Mouse (Mus musculus): ENCODE measurements around the gene Oit3. TPM values are rescaled to one million over a fixed set of nuclear protein-coding genes. Genes with fewer than 3 reads are reported as not detected.

The Oit3 gene
- polyA plus RNA-seq, 1 experiment from 2014 or later: 2.3 TPM

DNA sequence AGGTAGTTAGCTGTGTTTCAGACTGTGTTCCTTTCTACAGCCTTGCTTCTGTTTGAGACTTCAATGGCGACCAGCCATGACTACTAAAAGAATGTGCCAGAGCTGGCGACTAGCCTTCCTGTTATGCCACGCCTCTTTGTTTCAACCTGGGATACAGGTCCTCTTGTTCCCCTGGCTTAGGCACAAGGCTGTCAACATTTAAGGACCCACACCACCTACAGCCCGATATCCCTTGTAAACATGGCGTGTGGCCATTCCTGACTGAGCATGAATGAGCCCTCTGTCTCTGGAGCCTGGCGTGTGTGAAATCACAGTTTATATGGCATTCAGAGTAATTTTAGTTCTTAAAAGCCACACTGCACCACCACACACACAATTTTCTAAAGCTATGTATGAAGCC lies 20.7 kb upstream of the Oit3 start:
- H3K4me2 ChIP-seq (ENCODE audit: low read depth, low read length): no peak overlapping the region
- no peak for ATAC-seq
- H3K9me3 ChIP-seq (ENCODE audit: control insufficient read depth, low read length): no peaks in the 10 kb centered on the region
- no peak overlapping the region for H3K4me3 ChIP-seq (ENCODE audit: low read length)
- H3K27ac ChIP-seq (ENCODE audit: low read length): no peak overlapping the region
- no peak overlapping the region for H3K9ac ChIP-seq (ENCODE audit: low read depth, low read length)
- no peaks in the 10 kb centered on the region; the same call in 1 of the 2 replicates for H3K36me3 ChIP-seq (ENCODE audit: control insufficient read depth, insufficient read depth, low read length)
- H3K27me3 ChIP-seq (replicated peaks; ENCODE audit: control insufficient read depth, insufficient read depth, low read length): no peaks in the 10 kb centered on the region
- no peaks in the 10 kb centered on the region for H3K4me1 ChIP-seq (ENCODE audit: control insufficient read depth, insufficient read depth, low read length)
- 81% methylated on average over 6 of the region's 6 CpGs for WGBS

DNA sequence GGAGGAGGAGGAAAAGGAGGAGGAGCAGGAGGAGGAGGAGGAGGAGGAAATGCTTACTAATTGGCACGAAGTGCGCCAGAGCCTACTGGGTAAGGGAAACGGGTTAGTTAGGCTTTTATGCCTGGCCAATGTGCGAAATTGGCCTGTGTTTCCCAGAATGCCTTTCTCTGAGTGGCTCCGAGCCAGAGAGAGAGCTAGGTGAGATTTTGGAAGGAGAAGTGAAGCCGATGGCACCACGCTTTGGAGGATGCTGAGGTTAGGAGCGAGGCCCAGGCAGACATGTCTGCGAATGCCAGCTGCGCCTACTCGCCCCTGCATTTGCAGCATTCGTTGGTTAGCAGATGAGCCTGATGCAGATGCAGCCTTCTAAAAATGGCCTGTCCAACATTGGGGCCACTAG lies 18.2 kb upstream of the Oit3 start:
- no peak overlapping the region for H3K27ac ChIP-seq (ENCODE audit: low read length)
- no peak overlapping the region for H3K4me2 ChIP-seq (ENCODE audit: low read depth, low read length)
- H3K4me3 ChIP-seq (ENCODE audit: low read length): no peak overlapping the region
- H3K9me3 ChIP-seq (ENCODE audit: control insufficient read depth, low read length): no peaks in the 10 kb centered on the region
- 0 out of 2 replicates have a peak, but pooled peaks cover 2% of the 10 kb centered on the region for H3K36me3 ChIP-seq (ENCODE audit: control insufficient read depth, insufficient read depth, low read length)
- ATAC-seq: no peak
- no peak overlapping the region for H3K9ac ChIP-seq (ENCODE audit: low read depth, low read length)
- no peaks in the 10 kb centered on the region for H3K27me3 ChIP-seq (replicated peaks; ENCODE audit: control insufficient read depth, insufficient read depth, low read length)
- no peaks in the 10 kb centered on the region for H3K4me1 ChIP-seq (ENCODE audit: control insufficient read depth, insufficient read depth, low read length)
- WGBS: 93% methylated on average over 12 of the region's 12 CpGs

DNA sequence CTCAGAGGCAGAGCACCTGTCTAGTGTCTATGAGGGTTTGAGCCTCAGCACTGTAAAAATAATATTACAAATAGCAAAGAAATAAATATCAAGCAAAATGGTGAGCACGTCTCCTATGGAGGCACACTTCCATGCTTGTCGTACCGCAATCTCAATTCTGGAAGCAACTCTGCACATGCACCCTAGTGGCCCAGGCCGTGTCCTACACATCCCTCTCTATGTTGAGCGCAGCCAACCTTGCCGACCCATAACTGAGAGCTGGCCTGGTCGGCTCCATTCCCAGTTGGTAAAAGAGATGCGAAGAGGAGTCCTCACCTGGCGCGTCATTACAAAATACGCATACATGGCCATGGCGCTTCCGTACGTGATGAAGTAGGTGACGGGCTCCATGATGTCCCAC lies 13.1 kb upstream of the Oit3 start:
- no peak overlapping the region for H3K27ac ChIP-seq (ENCODE audit: low read length)
- no peak overlapping the region for H3K9ac ChIP-seq (ENCODE audit: low read depth, low read length)
- H3K4me2 ChIP-seq (ENCODE audit: low read depth, low read length): no peak overlapping the region
- no peaks in the 10 kb centered on the region for H3K4me1 ChIP-seq (ENCODE audit: control insufficient read depth, insufficient read depth, low read length)
- ATAC-seq: no peak
- H3K27me3 ChIP-seq (replicated peaks; ENCODE audit: control insufficient read depth, insufficient read depth, low read length): no peaks in the 10 kb centered on the region
- no peak overlapping the region for H3K4me3 ChIP-seq (ENCODE audit: low read length)
- no peaks in the 10 kb centered on the region for H3K9me3 ChIP-seq (ENCODE audit: control insufficient read depth, low read length)
- 95% methylated on average over 15 of the region's 15 CpGs for WGBS
- H3K36me3 ChIP-seq (ENCODE audit: control insufficient read depth, insufficient read depth, low read length): peaks cover 9% of the 10 kb centered on the region

DNA sequence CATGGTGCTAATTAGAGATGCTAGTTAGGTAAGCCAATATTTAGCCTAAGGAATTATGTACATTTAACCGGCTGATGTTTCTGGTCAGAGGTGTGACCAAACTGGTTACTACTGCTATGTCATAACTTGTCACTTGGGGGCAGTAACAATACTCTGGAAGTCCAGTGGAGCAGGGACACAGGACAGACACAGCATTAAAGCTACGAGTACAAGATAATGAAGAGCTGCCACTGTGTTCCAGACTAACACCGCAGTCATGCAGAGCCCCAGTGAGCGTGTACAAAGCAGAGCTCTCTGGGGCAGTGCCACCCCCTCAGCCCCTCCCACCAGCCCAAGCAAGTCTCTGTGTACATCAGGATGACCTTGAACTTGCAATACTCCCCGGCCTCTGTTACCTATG lies 10.3 kb upstream of the Oit3 start:
- no peaks in the 10 kb centered on the region for H3K9me3 ChIP-seq (ENCODE audit: control insufficient read depth, low read length)
- no peaks in the 10 kb centered on the region for H3K27me3 ChIP-seq (replicated peaks; ENCODE audit: control insufficient read depth, insufficient read depth, low read length)
- H3K4me1 ChIP-seq (ENCODE audit: control insufficient read depth, insufficient read depth, low read length): no peaks in the 10 kb centered on the region
- ATAC-seq: peak; percentile 55; the same call in 1 of the 2 replicates
- peaks cover 15% of the 10 kb centered on the region for H3K36me3 ChIP-seq (ENCODE audit: control insufficient read depth, insufficient read depth, low read length)
- H3K27ac ChIP-seq (ENCODE audit: low read length): no peak overlapping the region
- H3K4me3 ChIP-seq (ENCODE audit: low read length): no peak overlapping the region
- H3K9ac ChIP-seq (ENCODE audit: low read depth, low read length): no peak overlapping the region
- 43% methylated on average over 5 of the region's 5 CpGs for WGBS
- no peak overlapping the region for H3K4me2 ChIP-seq (ENCODE audit: low read depth, low read length)

DNA sequence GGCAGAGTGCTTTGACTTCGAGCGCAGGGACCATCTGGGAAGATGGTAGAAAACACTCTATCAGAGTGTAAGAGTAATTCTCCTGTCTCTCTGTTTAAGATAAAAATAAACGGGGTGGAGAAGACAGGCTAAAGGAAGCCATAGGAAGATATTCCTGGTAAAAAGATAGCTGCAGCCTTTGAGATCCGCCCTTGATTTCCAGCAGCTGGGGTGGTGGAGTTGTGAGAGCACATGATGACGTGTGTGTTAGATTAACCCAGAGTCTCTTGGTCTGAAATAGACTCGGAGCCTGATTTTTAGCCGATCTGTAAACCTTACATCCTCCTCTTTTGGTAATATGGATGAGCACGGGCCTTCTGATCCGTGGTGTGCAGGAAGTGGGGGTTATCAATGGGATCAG lies 6.0 kb upstream of the Oit3 start:
- H3K36me3 ChIP-seq (ENCODE audit: control insufficient read depth, insufficient read depth, low read length): peaks cover 11% of the 10 kb centered on the region; the same call in 1 of the 2 replicates
- ATAC-seq: no peak
- H3K4me3 ChIP-seq (ENCODE audit: low read length): no peak overlapping the region
- H3K9me3 ChIP-seq (ENCODE audit: control insufficient read depth, low read length): no peaks in the 10 kb centered on the region
- H3K27ac ChIP-seq (ENCODE audit: low read length): no peak overlapping the region
- no peak overlapping the region for H3K9ac ChIP-seq (ENCODE audit: low read depth, low read length)
- WGBS: 65% methylated on average over 9 of the region's 9 CpGs
- no peaks in the 10 kb centered on the region for H3K27me3 ChIP-seq (replicated peaks; ENCODE audit: control insufficient read depth, insufficient read depth, low read length)
- H3K4me1 ChIP-seq (ENCODE audit: control insufficient read depth, insufficient read depth, low read length): peaks cover 5% of the 10 kb centered on the region; the same call in 1 of the 2 replicates
- H3K4me2 ChIP-seq (ENCODE audit: low read depth, low read length): no peak overlapping the region

DNA sequence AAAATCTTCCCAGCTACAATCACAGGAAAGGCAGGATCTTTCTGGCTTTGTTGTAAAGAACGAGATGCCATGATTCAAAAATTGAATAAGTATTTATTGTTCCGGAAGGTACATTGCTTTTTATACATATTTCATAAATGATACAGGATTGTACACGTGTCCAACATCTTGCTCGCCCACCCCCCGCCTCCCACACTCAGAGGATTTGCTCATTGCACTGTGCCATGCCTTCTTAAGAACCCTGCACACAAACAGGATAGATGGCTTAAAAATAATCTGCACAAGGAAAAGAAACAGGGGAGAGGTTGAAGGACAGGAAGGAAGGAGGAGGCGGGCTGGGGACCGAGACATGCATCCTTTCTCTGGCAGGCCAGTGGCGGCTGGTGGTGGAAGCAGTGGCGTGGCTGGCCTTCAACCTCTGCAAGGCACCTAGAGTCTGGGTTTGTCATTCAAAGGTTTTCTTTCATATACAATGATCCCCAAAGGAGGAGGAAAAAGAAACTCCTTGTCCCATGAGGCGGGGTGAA lies 5.4 kb upstream of the Oit3 start:
- Histone ChIP-seq H3K27ac (ENCODE audit: low read length) (no peak overlapping the region), H3K4me1 (ENCODE audit: control insufficient read depth, insufficient read depth, low read length) (peaks cover 5% of the 10 kb centered on the region; the same call in 1 of the 2 replicates), H3K36me3 (ENCODE audit: control insufficient read depth, insufficient read depth, low read length) (peaks cover 11% of the 10 kb centered on the region; the same call in 1 of the 2 replicates), H3K27me3 (replicated peaks; ENCODE audit: control insufficient read depth, insufficient read depth, low read length) (no peaks in the 10 kb centered on the region), H3K9ac (ENCODE audit: low read depth, low read length) (no peak overlapping the region), H3K9me3 (ENCODE audit: control insufficient read depth, low read length) (no peaks in the 10 kb centered on the region), H3K4me2 (ENCODE audit: low read depth, low read length) (no peak overlapping the region), H3K4me3 (ENCODE audit: low read length) (no peak overlapping the region)
- 80% methylated on average over 10 of the region's 10 CpGs for WGBS
- no peak for ATAC-seq

DNA sequence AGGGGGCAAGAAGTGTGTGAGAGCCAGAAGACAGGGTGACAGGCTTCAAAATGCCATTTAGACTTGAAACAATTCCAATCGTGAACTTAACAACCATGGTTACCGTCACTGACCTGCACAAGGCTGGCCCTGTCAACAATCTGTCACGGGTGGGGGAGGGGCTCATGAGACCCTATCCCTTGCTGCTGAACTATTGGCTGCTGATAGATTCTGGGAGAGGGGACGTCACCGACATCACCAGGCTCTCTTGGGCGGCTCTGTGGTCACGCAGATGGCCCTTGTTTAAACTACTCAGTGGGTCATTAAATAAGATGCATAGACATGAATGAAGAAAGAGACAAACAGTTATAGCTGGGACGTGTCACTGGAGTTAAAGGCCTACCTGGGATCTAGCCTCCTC lies 3.1 kb upstream of the Oit3 start:
- Histone ChIP-seq H3K4me1 (ENCODE audit: control insufficient read depth, insufficient read depth, low read length) (peaks cover 5% of the 10 kb centered on the region; the same call in 1 of the 2 replicates), H3K4me3 (ENCODE audit: low read length) (no peak overlapping the region), H3K27me3 (replicated peaks; ENCODE audit: control insufficient read depth, insufficient read depth, low read length) (no peaks in the 10 kb centered on the region), H3K9ac (ENCODE audit: low read depth, low read length) (no peak overlapping the region), H3K36me3 (ENCODE audit: control insufficient read depth, insufficient read depth, low read length) (peaks cover 6% of the 10 kb centered on the region; the same call in 1 of the 2 replicates), H3K27ac (ENCODE audit: low read length) (no peak overlapping the region), H3K4me2 (ENCODE audit: low read depth, low read length) (no peak overlapping the region), H3K9me3 (ENCODE audit: control insufficient read depth, low read length) (no peaks in the 10 kb centered on the region)
- no peak for ATAC-seq
- 40% methylated on average over 8 of the region's 8 CpGs for WGBS

DNA sequence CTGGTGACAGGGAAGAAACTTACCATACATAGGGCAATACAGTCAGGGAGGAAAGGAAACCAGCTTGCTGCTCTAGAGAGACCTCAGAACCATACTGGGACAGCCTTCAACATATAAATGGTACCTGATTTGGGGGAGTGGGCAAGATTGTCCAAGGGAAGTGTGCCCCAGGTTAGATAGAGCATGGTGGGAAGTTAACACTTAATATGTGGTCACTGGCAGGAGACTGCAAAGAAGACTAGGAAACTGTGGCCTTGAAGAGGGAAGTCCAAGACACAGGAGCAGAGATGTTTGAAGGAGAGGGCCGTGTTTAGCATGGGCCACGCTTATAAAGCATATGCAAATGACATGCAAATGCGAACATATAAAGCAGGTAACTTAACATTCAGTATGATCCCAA lies 2.5 kb upstream of the Oit3 start:
- H3K4me3 ChIP-seq (ENCODE audit: low read length): no peak overlapping the region
- no peaks in the 10 kb centered on the region for H3K9me3 ChIP-seq (ENCODE audit: control insufficient read depth, low read length)
- no peaks in the 10 kb centered on the region for H3K27me3 ChIP-seq (replicated peaks; ENCODE audit: control insufficient read depth, insufficient read depth, low read length)
- 0 out of 2 replicates have a peak, but pooled peaks cover 6% of the 10 kb centered on the region for H3K36me3 ChIP-seq (ENCODE audit: control insufficient read depth, insufficient read depth, low read length)
- ATAC-seq: no peak
- no peak overlapping the region for H3K9ac ChIP-seq (ENCODE audit: low read depth, low read length)
- peaks cover 5% of the 10 kb centered on the region; the same call in 1 of the 2 replicates for H3K4me1 ChIP-seq (ENCODE audit: control insufficient read depth, insufficient read depth, low read length)
- no peak overlapping the region for H3K27ac ChIP-seq (ENCODE audit: low read length)
- WGBS: 77% methylated on average over 3 of the region's 3 CpGs
- H3K4me2 ChIP-seq (ENCODE audit: low read depth, low read length): no peak overlapping the region

DNA sequence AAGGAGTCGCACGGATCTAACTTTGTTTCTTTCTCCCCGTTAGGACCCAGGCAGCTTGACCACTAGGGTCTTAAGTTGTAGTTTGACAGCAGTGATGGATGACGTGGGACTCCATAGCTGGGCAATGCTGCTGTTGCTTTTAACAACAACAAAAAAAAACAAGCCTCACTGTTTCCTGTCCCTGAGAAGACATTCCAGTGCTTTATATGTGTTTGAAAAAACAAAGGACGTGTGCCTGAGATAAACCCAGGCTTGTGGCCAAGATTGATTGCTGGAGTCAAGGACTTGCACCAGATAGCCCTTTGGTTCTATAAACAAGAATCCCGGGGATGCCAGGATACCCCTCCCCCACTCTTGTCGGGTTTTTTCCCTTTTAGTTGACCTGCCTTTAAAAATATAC lies 1.6 kb upstream of the Oit3 start:
- H3K27me3 ChIP-seq (replicated peaks; ENCODE audit: control insufficient read depth, insufficient read depth, low read length): no peaks in the 10 kb centered on the region
- no peaks in the 10 kb centered on the region for H3K9me3 ChIP-seq (ENCODE audit: control insufficient read depth, low read length)
- no peaks in the 10 kb centered on the region for H3K36me3 ChIP-seq (ENCODE audit: control insufficient read depth, insufficient read depth, low read length)
- no peak overlapping the region for H3K4me3 ChIP-seq (ENCODE audit: low read length)
- H3K4me2 ChIP-seq (ENCODE audit: low read depth, low read length): no peak overlapping the region
- peaks cover 5% of the 10 kb centered on the region; the same call in 1 of the 2 replicates for H3K4me1 ChIP-seq (ENCODE audit: control insufficient read depth, insufficient read depth, low read length)
- H3K9ac ChIP-seq (ENCODE audit: low read depth, low read length): no peak overlapping the region
- ATAC-seq: no peak
- H3K27ac ChIP-seq (ENCODE audit: low read length): no peak overlapping the region
- 12% methylated on average over 7 of the region's 7 CpGs for whole genome bisulfite sequencing

DNA sequence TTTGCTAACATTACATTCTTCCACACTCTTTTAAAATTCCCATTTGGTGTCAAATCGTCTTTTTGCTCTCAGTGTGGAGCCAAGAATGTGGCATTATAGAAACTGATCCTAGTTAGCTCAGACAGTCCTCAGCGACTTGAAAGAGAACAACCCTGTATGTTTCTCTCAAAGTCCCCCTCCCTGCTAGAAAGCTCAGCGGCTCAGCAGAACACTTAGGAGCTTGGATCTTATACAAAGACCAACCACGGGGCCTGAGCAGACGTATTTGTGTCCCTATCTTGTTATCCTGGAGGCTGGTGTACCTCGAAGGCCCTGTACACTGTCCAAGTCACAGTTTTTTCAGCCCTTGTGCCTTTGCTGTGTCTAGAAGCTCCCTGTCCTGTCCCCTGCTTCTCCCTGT lies 1.4 kb downstream of the Oit3 start:
- Histone ChIP-seq H3K4me1 (ENCODE audit: control insufficient read depth, insufficient read depth, low read length) (peaks cover 5% of the 10 kb centered on the region; the same call in 1 of the 2 replicates), H3K4me3 (ENCODE audit: low read length) (no peak overlapping the region), H3K27me3 (replicated peaks; ENCODE audit: control insufficient read depth, insufficient read depth, low read length) (no peaks in the 10 kb centered on the region), H3K36me3 (ENCODE audit: control insufficient read depth, insufficient read depth, low read length) (no peaks in the 10 kb centered on the region), H3K27ac (ENCODE audit: low read length) (no peak overlapping the region), H3K9me3 (ENCODE audit: control insufficient read depth, low read length) (no peaks in the 10 kb centered on the region), H3K9ac (ENCODE audit: low read depth, low read length) (no peak overlapping the region), H3K4me2 (ENCODE audit: low read depth, low read length) (no peak overlapping the region)
- 58% methylated on average over 6 of the region's 6 CpGs for WGBS
- no peak for ATAC-seq

Data from intestine, embryonic 16.5 days (tissue).